Mouse (Mus musculus): ENCODE data around the gene Adgrf2.

DNA sequence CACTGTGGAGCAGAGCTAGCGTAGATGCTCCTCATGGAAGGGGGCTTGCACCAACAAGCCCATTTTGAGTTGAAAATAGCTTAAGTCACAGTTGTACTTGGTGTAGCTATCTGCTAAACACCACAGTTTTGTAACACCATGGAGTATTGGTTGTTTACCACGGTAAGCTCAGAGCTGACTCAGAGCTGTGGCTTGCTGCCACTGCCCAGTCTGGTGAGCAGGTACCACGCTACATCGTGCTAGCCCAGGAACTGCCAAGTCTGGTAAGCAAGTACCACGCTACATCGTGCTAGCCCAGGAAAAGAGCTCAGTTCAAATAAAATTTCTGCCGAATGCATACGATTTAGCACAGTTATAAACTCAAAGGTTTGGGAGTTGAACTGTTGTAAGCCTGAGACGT, 39.8 kb downstream of the Adgrf2 start:
- no peak for TF ChIP-seq POLR2A (IDR thresholded peaks at IDR 0.05; ENCODE audit: borderline replicate concordance, insufficient read depth, low read length)
- TF ChIP-seq CTCF (IDR thresholded peaks at IDR 0.05; ENCODE audit: borderline replicate concordance, insufficient read depth, low read depth, low read length) = no peak

Measured in cerebellum, adult 2 months (tissue).